Mouse (Mus musculus): ENCODE data around the gene Tor3a.

Tor3a gene

GRCm38 (mm10) chr1:156674195-156675000, at the start of gene Tor3a:
Tor3a (minus strand) TSS chr1:156674356.
- DNase-seq (ENCODE audit: low spot score in 2 of 2): peak; percentile 84 to 85

DNA sequence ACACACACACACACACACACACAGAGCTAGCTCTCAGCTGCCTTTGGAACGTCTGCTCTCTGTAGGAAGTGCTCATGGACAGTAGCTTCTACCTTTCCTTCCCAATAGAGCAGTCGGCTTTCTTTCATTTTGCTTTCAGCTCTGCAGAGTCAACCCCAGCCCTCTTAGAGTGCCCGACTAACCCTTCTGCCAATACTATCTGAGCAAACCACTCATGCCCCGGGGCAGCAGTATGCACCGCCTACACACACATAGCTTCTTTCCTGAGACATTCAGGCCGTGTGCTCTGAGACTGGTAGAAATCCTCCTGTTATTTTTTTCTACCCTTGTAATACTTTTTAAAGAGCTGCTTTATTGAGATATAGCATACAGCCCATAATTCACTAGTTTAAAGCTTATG, 47.9 kb upstream of the Tor3a start:
- no peak for DNase-seq (ENCODE audit: low spot score in 2 of 2)

DNA sequence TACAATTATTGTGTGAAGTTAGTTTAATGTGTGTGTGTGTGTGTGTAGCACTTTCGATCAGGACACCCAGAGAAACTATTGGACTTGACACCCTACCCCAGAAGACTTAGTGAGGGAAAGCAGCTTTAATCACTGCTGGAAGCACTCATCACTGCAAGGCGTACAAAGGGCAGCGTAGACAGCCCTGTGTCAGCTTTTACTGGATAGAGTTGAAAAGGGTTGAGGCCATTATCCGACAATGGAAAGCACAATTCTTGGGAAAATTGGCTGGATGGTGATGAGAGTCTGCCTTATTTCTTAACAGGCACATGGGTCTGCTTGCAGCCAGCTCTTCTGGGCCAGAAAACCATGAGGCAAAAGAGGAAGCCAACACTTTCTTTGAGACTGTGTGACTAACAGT, 45.9 kb upstream of the Tor3a start:
- DNase-seq (ENCODE audit: low spot score in 2 of 2): no peak

- DNase-seq (ENCODE audit: low spot score in 2 of 2): peak; percentile 95 to 96
Measured at GRCm38 (mm10) chr1:156718950-156719805, 45.0 kb upstream of the Tor3a start, which contains the start of gene Fam20b. Fam20b (minus strand) TSS chr1:156719086.

- peak; percentile 46 to 55 for DNase-seq (ENCODE audit: low spot score in 2 of 2)
Measured at GRCm38 (mm10) chr1:156718286-156718949, 44.3 kb upstream of the Tor3a start.

DNA sequence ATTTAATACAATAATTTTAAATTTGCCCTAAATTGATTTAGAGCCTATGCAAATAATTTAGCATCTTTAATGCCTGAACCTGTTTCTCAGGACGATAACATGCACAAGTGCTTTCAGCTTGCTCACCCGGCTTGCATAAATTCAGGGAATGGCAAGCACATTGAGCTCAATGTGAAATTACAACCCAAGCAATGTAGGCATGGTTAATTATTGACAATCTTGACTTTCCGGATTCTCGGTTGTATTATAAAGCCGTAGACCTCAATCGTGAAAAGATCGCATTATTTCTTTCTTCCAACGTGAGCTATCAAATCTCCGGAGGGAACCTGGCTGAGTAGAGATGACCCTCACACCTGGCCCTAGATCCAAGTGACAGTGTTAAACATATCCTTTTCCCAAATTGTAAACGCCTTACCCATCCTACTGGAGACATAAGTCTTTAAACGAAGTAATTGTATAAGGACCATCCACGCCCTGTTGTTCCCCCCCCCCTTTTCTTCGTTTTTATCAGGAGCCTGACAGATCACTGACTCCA, 43.7 kb upstream of the Tor3a start:
- no peak for DNase-seq (ENCODE audit: low spot score in 2 of 2)

GRCm38 (mm10) chr1:156716681-156717080, 42.5 kb upstream of the Tor3a start:
- no peak for DNase-seq (ENCODE audit: low spot score in 2 of 2)

- DNase-seq (ENCODE audit: low spot score in 2 of 2): no peak
Measured at GRCm38 (mm10) chr1:156710472-156711098, 36.4 kb upstream of the Tor3a start.

DNA sequence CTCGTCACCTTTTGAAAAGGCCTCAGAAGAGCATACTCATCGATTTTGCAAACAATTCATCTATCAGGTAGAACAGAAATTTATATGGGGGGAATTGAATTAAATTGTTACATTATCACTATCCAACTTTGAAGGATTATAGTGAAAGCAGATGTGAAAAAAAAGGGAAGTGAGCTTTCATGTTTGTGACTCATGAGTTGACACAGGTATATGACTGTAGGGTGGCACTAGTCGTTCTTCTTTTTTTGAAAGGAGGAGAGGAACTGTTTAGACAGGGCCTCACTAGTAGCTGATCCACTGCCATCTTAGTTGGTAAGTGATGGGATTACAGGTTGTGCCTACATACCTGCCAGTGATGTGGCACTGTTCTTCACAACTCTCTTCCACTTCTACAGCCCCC, 34.5 kb upstream of the Tor3a start:
- no peak for DNase-seq (ENCODE audit: low spot score in 2 of 2)

DNA sequence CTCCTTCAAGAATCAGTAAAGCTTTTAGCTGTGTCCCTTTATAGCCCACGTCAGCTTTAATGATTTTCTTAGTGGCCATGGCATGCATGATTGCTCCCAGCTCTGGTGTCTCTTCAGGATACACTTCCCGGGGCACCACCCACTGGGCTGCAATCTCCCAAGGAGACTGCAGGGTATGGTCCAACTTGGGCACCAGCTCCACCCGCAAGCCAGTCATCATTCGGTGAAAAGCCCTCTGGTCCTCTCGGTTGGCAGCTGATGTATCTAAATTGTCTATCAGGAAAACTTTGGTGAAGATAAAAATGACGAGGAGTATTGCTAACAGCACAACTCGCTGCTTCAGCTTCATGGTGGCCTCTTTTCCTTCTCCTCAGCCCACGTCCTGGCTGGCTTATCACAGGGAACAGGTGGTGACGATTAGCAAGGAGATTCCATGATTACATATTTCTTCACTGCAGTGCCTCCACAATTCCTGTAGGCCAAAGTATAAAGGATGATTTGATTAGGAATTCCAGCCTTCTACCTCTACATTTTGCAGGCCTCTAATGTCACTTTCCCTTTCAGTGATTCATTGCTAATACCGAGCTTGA, 31.6 kb upstream of the Tor3a start:
- DNase-seq (ENCODE audit: low spot score in 2 of 2): no peak

- no peak for DNase-seq (ENCODE audit: low spot score in 2 of 2)
Measured at GRCm38 (mm10) chr1:156703444-156703843, 29.3 kb upstream of the Tor3a start.

GRCm38 (mm10) chr1:156702151-156702550, 28.0 kb upstream of the Tor3a start:
- DNase-seq (ENCODE audit: low spot score in 2 of 2): no peak

GRCm38 (mm10) chr1:156686025-156686661, 12.0 kb upstream of the Tor3a start:
- no peak for DNase-seq (ENCODE audit: low spot score in 2 of 2)

- no peak for DNase-seq (ENCODE audit: low spot score in 2 of 2)
Measured at GRCm38 (mm10) chr1:156679599-156679998, 5.4 kb upstream of the Tor3a start.

DNA sequence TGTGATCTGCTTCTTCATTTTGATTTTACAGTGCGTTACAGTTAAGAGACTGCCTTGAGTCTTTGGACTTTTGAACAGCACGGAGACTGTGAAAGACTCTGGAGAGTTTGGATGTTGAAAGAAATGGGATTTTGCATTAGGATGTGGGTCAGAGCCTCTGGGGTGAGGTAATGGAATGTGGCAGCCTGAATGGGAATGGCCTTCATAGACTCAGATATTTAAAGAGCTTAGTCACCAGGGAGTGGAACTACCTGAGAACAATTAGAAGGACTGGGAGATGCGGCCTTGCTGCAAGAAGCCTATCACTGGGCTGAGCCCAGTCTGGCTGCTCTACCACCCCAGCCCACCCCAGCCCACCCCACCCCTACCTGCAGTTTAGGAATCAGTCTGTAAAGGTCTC, 3.1 kb upstream of the Tor3a start:
- no peak for DNase-seq (ENCODE audit: low spot score in 2 of 2)

DNA sequence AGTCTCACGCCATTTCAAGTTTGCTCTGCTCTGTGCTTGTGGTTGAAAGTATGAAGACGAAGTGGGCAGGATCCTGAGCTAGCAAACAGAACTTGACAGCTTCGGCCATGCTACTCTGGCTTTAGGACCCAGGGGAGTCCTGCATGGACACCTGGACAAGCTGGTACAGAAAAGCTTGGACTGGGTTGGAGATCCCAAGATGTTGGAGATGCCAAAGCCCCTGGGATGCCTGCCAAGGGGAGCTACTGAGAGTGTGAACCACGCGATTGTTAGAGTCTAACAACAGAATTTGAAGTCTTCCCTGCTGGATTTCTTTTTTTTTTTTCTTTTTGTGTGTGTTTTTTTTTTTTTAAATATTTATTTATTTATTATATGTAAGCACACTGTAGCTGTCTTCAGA, 2.4 kb upstream of the Tor3a start:
- no peak for DNase-seq (ENCODE audit: low spot score in 2 of 2)

DNA sequence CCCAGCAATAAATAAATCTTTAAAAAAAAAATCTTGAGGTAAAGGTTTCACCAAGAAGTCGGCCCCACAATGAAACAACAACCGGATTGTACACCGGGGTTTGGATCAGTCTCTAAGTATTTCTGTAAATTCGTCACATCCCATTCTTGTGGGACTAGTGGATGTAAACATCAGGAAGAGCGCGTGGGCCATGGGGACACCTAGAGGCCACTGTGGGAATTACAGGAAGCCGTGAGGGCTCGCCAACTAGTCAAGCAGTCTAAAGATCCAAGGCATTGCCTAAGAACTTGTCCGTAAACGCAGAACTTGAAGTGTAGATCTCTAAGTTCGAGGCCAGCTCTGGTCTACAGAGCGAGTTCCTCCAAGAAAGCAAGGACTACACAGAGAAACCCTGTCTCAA, 2.0 kb upstream of the Tor3a start:
- DNase-seq (ENCODE audit: low spot score in 2 of 2): peak; percentile 20 to 40

DNA sequence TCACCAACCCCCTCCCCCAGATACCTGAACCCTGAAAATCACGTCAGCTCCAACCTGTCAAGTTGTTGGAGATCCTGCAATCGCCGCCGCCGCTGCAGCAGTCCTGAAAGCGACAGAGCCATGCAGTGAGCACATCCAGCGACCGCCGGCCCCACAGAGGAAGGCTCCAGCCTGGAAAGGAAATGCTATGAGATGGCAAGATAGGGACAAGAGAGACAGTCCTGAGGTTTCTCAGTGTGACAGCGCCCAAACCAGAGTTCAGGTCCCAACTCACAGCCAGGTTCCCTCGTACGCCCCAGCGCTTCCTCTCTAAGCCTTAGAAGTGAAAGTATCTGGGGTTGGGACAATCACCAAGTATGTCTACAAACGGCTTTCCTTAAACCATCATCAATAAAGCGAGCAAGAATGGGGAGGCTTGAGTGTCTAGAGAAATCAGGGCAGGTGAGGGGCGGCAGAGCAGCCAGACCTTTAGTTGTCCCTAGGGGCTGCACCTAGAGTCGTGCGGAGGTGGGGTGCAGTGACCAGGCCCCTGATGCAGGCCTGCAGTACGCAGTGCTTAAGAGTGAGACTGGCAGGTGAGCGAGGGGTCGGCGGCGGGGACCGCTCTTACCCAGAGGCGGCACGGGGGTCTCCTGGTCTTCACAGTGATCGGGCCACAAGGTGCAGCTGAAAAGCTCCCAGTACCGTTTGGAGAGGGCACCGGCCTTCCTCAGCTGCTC, 521 bp downstream of the Tor3a start:
- DNase-seq (ENCODE audit: low spot score in 2 of 2): peak; percentile 27 to 40

DNA sequence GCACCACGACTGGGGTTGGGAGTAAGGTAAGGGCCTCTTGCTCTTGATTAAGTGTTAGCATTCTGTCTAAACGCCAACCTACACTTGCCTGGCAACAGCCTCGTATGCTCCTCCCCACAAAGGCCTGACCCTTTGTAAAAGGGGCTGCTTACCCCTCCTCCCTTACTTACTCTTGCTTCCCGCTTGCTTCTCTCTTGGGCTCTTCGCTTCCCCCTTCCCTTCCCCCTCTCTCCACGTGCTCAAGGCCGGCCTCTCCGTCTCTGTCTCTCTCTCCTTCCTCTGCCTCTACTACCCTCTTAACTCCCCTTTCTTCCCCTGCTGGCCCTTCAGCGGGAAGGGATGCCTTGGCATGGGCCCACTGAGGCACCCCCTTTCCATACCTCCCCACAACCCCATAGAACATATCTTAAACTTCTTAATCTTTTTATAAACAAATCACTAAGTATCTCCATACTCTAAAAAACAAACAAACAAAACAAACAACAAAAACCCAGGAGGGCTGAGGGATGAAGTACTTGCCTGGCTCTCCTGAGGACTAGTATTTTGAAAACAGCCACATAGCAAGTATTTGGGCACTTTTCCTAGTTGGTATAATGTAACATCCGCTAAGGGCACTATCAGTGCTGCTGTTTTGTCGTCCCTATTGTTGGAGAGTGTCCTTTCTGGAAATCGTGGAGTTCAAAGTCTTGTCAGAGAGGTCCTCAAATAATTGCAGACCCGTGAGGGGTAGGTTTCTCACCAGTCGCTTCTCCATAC, 1.3 kb downstream of the Tor3a start:
- peak; percentile 64 to 65 for DNase-seq (ENCODE audit: low spot score in 2 of 2)

All from spleen, postnatal 36 days (tissue).